Mouse (Mus musculus): Measurements from ENCODE around the gene Sgcd. TPM values are rescaled to one million over a fixed set of nuclear protein-coding genes. Genes with fewer than 3 reads are reported as not detected.

Sgcd gene
- polyA plus RNA-seq, 1 experiment from 2014 or later, result 4.5 TPM

DNA sequence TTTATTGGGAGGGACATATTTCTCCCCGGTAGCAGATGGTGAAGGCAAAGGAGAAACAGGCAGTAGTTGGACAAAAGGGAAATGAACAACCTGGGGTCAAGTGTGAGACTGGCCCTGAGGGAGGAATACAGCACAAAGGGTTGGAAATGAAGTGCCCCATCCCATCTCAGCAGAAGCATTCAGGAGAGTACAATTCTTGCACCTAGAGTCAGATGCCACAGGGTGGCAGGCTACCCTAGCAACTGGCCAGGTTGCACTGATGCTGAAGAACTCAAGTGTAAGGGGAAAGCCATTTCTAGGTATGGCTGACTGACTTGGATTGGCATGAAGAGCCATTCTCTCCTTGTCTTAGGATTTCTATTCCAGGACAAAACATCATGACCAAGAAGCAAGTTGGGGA lies 1124.0 kb downstream of the Sgcd start:
- ATAC-seq (ENCODE audit: low FRiP score, low read depth), result no peak

DNA sequence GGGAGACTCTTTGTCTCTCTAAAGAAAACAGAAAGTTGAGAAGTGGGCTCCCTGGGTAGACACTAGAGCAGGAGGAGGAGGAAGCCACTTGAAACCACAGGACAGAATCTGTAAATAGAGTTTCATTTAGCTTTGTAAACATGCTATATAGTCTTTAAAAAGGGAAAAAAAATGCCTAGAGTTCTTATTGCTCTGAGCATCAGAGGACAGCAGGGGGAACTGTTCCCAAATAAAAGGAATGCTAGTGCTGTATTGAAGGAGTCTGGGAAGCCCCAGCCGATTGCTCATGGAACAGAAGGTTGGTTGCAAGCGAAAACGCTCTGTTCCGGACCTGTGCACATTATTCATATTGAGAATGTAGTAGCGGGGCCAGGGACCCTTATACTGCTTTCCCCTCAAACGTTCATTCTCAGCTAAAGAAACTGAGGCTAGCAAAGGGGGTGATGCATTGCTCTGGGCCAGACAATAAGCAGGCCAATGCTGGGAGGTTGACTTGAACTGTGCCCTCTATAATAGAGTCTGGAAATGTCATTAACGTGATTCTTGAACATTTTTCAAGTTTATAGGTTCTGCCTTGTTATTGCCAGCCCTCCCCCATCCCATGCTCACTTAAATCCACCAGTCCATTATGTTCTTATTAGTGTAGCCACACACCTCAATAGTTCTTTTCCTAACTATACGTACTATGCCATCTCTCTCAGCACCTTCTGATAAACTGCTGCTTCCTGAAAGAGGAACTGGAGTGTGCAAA lies 1140.4 kb downstream of the Sgcd start:
- ATAC-seq (ENCODE audit: low FRiP score, low read depth), result peak; percentile 84
- no peaks in the 10 kb centered on the region for H3K9me3 ChIP-seq
- 23% methylated on average over 8 of the region's 8 CpGs for WGBS
- no peaks in the 10 kb centered on the region for H3K27me3 ChIP-seq
- no peak overlapping the region for H3K27ac ChIP-seq (replicated peaks)
- H3K9ac ChIP-seq, result no peak overlapping the region
- H3K4me2 ChIP-seq, result no peak overlapping the region
- H3K4me3 ChIP-seq, result no peak overlapping the region
- no peaks in the 10 kb centered on the region for H3K4me1 ChIP-seq (replicated peaks)
- no peaks in the 10 kb centered on the region for H3K36me3 ChIP-seq

More for the DNA sequence above, 1124.0 kb downstream of the Sgcd start:
- Histone ChIP-seq H3K9ac (no peak overlapping the region), H3K36me3 (no peaks in the 10 kb centered on the region), H3K4me2 (no peak overlapping the region), H3K27ac (replicated peaks) (no peak overlapping the region), H3K27me3 (no peaks in the 10 kb centered on the region), H3K4me1 (replicated peaks) (no peaks in the 10 kb centered on the region), H3K9me3 (no peaks in the 10 kb centered on the region), H3K4me3 (no peak overlapping the region)
- 73% methylated on average over 1 of the region's 1 CpGs for WGBS

DNA sequence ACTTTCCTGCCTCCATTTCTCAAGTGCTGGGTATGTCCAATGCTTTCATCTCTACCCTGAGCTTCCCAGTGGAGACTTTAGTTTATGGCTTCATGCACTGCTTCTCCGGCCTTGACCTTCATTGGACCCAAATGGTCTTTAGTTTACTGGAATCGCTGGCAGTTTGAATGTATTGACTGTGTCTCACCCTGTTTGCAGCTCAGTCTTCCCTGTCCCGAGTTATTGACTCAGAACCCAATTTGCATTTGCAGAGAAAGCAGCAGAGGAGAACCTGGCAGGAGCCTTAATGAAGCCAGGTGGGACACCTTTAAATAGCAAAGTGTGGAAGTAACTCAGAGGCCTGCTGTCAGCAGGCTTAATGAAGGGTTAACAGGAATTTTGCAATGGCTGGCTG lies 1140.9 kb downstream of the Sgcd start:
- no peak overlapping the region for H3K27ac ChIP-seq (replicated peaks)
- no peak overlapping the region for H3K9ac ChIP-seq
- H3K4me1 ChIP-seq (replicated peaks), result no peaks in the 10 kb centered on the region
- 57% methylated on average over 3 of the region's 3 CpGs for WGBS
- no peak overlapping the region for H3K4me3 ChIP-seq
- H3K4me2 ChIP-seq, result no peak overlapping the region
- H3K9me3 ChIP-seq, result no peaks in the 10 kb centered on the region
- no peak for ATAC-seq (ENCODE audit: low FRiP score, low read depth)
- H3K27me3 ChIP-seq, result no peaks in the 10 kb centered on the region
- no peaks in the 10 kb centered on the region for H3K36me3 ChIP-seq

DNA sequence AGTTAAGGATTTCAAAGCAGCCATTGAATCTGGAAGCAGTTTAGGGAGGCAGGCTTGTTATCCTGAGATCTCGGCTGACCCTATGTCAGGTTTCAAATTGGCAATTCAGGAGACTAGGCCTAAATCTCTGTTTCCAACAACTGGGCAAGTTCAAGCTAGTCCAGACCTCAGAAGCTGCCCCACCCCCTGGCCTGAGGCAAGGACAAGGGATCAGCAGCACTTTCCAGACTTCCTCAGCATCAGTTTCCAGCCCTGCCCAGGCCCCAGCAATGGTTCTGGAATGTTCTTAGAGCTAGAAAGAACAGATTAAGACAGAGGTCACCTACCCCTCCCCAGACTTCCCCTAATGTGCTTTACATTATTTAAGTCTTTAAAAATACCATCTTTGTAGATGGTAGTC lies 1142.1 kb downstream of the Sgcd start:
- no peaks in the 10 kb centered on the region for H3K27me3 ChIP-seq
- H3K4me3 ChIP-seq, result no peak overlapping the region
- no peaks in the 10 kb centered on the region for H3K9me3 ChIP-seq
- WGBS, result 66% methylated on average over 1 of the region's 1 CpGs
- no peak for ATAC-seq (ENCODE audit: low FRiP score, low read depth)
- H3K36me3 ChIP-seq, result no peaks in the 10 kb centered on the region
- no peak overlapping the region for H3K4me2 ChIP-seq
- H3K9ac ChIP-seq, result no peak overlapping the region
- H3K27ac ChIP-seq (replicated peaks), result no peak overlapping the region
- no peaks in the 10 kb centered on the region for H3K4me1 ChIP-seq (replicated peaks)

Data from hindbrain, embryonic 15.5 days (tissue).